In genomic region chr5:134742221-134742795, GRCm38 (mm10) we compare ENCODE assay signal across 8 mouse cellular contexts. TPM values are rescaled to one million over a fixed set of nuclear protein-coding genes. Genes with fewer than 3 reads are reported as not detected.
DNase-seq lines count a peak whose midpoint lies in the region; ATAC-seq and TF ChIP-seq lines count a peak whose summit lies in the region.

No protein-coding gene starts in this region.

- peak overlapping the region; percentile 39 for H3K4me2 ChIP-seq in stomach, embryonic 16.5 days (ENCODE audit: low read depth, low read length)

- H3K36me3 ChIP-seq in thymus, adult 2 months (ENCODE audit: control insufficient read depth, insufficient read depth, low read length) = no peaks in the 10 kb centered on the region
- H3K36me3 ChIP-seq in stomach, embryonic 16.5 days (ENCODE audit: control insufficient read depth, insufficient read depth, low read length) = no peaks in the 10 kb centered on the region

- H3K9ac ChIP-seq in stomach, embryonic 16.5 days (ENCODE audit: low read length) = peak overlapping the region; percentile 47; the same call in 1 of the 2 replicates

- ATAC-seq in CD4-positive, CD25-positive, alpha-beta regulatory T cell, adult 4 months = no peak
- peak; percentile 9; the same call in 1 of the 2 replicates for ATAC-seq in stomach, embryonic 16.5 days (ENCODE audit: insufficient read depth, low FRiP score)

- H3K27me3 ChIP-seq in thymus, adult 2 months (ENCODE audit: control insufficient read depth, insufficient read depth, low read length) = no peaks in the 10 kb centered on the region; the same call in 1 of the 2 replicates
- no peaks in the 10 kb centered on the region for H3K27me3 ChIP-seq in stomach, embryonic 16.5 days (ENCODE audit: control insufficient read depth, insufficient read depth, low read length)

- H3K4me1 ChIP-seq in thymus, adult 2 months (replicated peaks; ENCODE audit: control insufficient read depth, insufficient read depth, low read length) = 0 out of 2 replicates have a peak, but pooled peaks cover 4% of the 10 kb centered on the region
- H3K4me1 ChIP-seq in stomach, embryonic 16.5 days (ENCODE audit: control insufficient read depth, insufficient read depth, low read length) = peaks cover 38% of the 10 kb centered on the region

- TF ChIP-seq CTCF in thymus, adult 2 months (IDR thresholded peaks at IDR 0.05; ENCODE audit: borderline replicate concordance, control insufficient read depth, extremely low read depth, insufficient read depth, low read length, poor library complexity) = no peak

- no peak overlapping the region for H3K27ac ChIP-seq in thymus, adult 2 months (ENCODE audit: control insufficient read depth, insufficient read depth, low read length)
- H3K27ac ChIP-seq in stomach, embryonic 16.5 days (ENCODE audit: low read length) = peak overlapping the region; percentile 64

- no peaks in the 10 kb centered on the region for H3K9me3 ChIP-seq in stomach, embryonic 16.5 days (replicated peaks; ENCODE audit: control insufficient read depth, low read length)

- H3K4me3 ChIP-seq in thymus, adult 2 months (ENCODE audit: control insufficient read depth, insufficient read depth, low read length) = no peak overlapping the region
- 0 out of 2 replicates have a peak overlapping the region, but pooled peaks have one; percentile 4 for H3K4me3 ChIP-seq in stomach, embryonic 16.5 days (replicated peaks; ENCODE audit: low read length)

- no peak for TF ChIP-seq POLR2A in thymus, adult 2 months (IDR thresholded peaks at IDR 0.05; ENCODE audit: control insufficient read depth, extremely low read depth, insufficient read depth, low read length, poor library complexity)

- peak; percentile 43 for DNase-seq in CD4-positive, CD25-positive, alpha-beta regulatory T cell, adult 2 months (ENCODE audit: low read depth, low spot score)
- peak; percentile 15 for DNase-seq in thymus, adult 2 months
- no peak for DNase-seq in thymus, adult 18-20 months
- DNase-seq in kidney, postnatal 36 days = peak; percentile 17 to 58
- no peak for DNase-seq in layer of hippocampus, adult 9-10 months (ENCODE audit: low spot score)
- no peak for DNase-seq in right cerebral cortex, postnatal 10 days (ENCODE audit: low spot score in 2 of 2)

- 11% methylated on average over 19 of the region's 19 CpGs for WGBS in thymus, adult 2 months
- WGBS in stomach, embryonic 16.5 days = 13% methylated on average over 19 of the region's 19 CpGs

RNA-seq across cellular contexts. Expression of gene Eln, which starts 4.8 kb away (rescaled TPM):
- polyA plus RNA-seq in CD4-positive, CD25-positive, alpha-beta regulatory T cell, adult 4 months (2017; shearing (Covaris generic)) = not detected
- polyA plus RNA-seq in thymus, adult 2 months (2012; rRNA removed) = 32.2 and 35.5 TPM in 2 replicates
- 93.7 and 97.0 TPM in 2 replicates for polyA plus RNA-seq in stomach, embryonic 16.5 days (2015; fragmentation: Nextera tagmentation; extraction: Ambion mirVana)

RNA-seq across cellular contexts. Expression of gene Limk1, which starts 53.9 kb away (rescaled TPM):
- polyA plus RNA-seq in CD4-positive, CD25-positive, alpha-beta regulatory T cell, adult 4 months (2017; shearing (Covaris generic)) = 1 to 10 TPM; 3.8 to 6.9 TPM
- polyA plus RNA-seq in thymus, adult 2 months (2012; rRNA removed) = 31.8 TPM in 2 replicates
- polyA plus RNA-seq in stomach, embryonic 16.5 days (2015; fragmentation: Nextera tagmentation; extraction: Ambion mirVana) = 3.7 and 4.1 TPM in 2 replicates

Comparison
In these comparisons a context has a peak if more than half of its experiments do, and no peak if none do; other contexts are left out.
1. DNase-seq: peak in CD4-positive, CD25-positive, alpha-beta regulatory T cell, adult 2 months (single experiment), thymus, adult 2 months (single experiment) and kidney, postnatal 36 days (2 of 2); none in thymus, adult 18-20 months (0 of 2), layer of hippocampus, adult 9-10 months (single experiment) and right cerebral cortex, postnatal 10 days (0 of 2).
2. RNA of gene Eln, which starts 4.8 kb away (polyA plus RNA-seq): 93.7 to 97.0 TPM in stomach, embryonic 16.5 days and 32.2 to 35.5 TPM in thymus, adult 2 months; not detected in CD4-positive, CD25-positive, alpha-beta regulatory T cell, adult 4 months; every median in the first group is over 10 times any median in the second.